Mouse (Mus musculus): ENCODE measurements around the gene V1ra8. TPM values are rescaled to one million over a fixed set of nuclear protein-coding genes. Genes with fewer than 3 reads are reported as not detected.
"Not testable (repeated sequence)": the region's sequence is repeated elsewhere in the genome, so short reads cannot be mapped to it uniquely, and the experiment has no call there.

Gene V1ra8
- not detected in 2 replicates for polyA plus RNA-seq (2016; fragmentation: Nextera tagmentation; extraction: Ambion mirVana)

- 94% methylated on average over 2 of the region's 2 CpGs for WGBS
- not testable (repeated sequence) for H3K27me3 ChIP-seq; H3K9me3 ChIP-seq; H3K4me3 ChIP-seq; H3K27ac ChIP-seq (replicated peaks); H3K36me3 ChIP-seq; ATAC-seq (ENCODE audit: low FRiP score, low read depth); H3K9ac ChIP-seq (replicated peaks); H3K4me2 ChIP-seq (replicated peaks); H3K4me1 ChIP-seq
These were observed at the start of gene V1ra8 for GRCm38 (mm10) chr6:90202493-90202892. V1ra8 (plus strand) TSS chr6:90202793.

DNA sequence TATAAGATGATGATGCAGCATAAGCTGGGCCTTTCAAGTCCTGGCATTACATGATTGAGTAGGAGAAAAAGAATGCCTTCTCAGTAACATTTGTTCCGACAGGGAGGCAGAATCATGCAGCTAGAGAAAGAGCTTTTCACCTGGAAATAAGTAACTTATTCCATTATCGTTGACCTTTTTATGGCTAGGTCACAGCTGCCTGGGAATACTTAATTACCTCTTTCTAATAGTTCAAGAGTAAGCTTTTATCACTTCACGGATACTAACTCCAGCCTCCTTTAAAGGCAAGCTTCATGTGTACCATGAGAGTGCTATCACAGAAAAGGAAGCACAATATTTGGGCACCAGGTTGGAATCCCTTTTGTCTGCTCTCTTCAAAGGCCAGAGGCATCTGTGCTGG is 42.5 kb upstream of the V1ra8 start:
- Histone ChIP-seq H3K9me3 (no peaks in the 10 kb centered on the region), H3K4me2 (replicated peaks) (no peak overlapping the region), H3K36me3 (no peaks in the 10 kb centered on the region), H3K4me3 (no peak overlapping the region), H3K27ac (replicated peaks) (no peak overlapping the region), H3K27me3 (no peaks in the 10 kb centered on the region), H3K9ac (replicated peaks) (no peak overlapping the region), H3K4me1 (no peaks in the 10 kb centered on the region)
- ATAC-seq (ENCODE audit: low FRiP score, low read depth) = no peak
- 95% methylated on average over 3 of the region's 3 CpGs for WGBS

DNA sequence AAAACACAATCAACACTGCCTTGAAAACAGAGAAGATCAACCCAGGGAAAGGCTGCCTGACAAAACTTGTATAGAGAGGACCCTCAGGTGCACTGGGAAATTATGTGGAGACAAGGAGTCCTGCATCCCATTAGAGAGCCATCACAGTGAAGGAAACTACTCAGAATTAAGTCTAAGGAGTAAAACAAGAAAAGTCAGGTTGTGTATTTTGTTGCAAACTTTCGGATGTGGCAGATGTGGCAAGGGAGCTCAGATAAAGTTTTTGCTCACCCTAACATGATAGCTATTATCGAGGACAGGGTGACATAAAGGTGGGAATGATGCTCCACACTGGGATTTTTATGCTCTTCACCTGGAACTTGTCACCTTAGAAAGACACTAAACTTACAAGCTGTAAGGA is 28.1 kb upstream of the V1ra8 start, which contains the start of gene Vmn1r52:
Gene Vmn1r52 (plus strand): TSS at position 301 of the 400 bp plus-strand sequence.
- no peak for ATAC-seq (ENCODE audit: low FRiP score, low read depth)
- Histone ChIP-seq H3K4me3 (no peak within 1 kb of the TSS), H3K27me3 (no peaks in the 10 kb centered on the region), H3K9me3 (0 out of 2 replicates have a peak, but pooled peaks cover 2% of the 10 kb centered on the region), H3K4me1 (no peaks in the 10 kb centered on the region), H3K9ac (replicated peaks) (no peak within 1 kb of the TSS), H3K27ac (replicated peaks) (no peak within 1 kb of the TSS), H3K4me2 (replicated peaks) (no peak within 1 kb of the TSS), H3K36me3 (no peaks in the 10 kb centered on the region)
- WGBS = 70% methylated on average over 2 of the region's 2 CpGs

- H3K27me3 ChIP-seq = no peaks in the 10 kb centered on the region
- no peak within 1 kb of the TSS for H3K4me2 ChIP-seq (replicated peaks)
- no peaks in the 10 kb centered on the region for H3K36me3 ChIP-seq
- no peak within 1 kb of the TSS for H3K9ac ChIP-seq (replicated peaks)
- H3K9me3 ChIP-seq = peaks cover 3% of the 10 kb centered on the region
- no peak for ATAC-seq (ENCODE audit: low FRiP score, low read depth)
- no peak within 1 kb of the TSS for H3K27ac ChIP-seq (replicated peaks)
- no peak within 1 kb of the TSS for H3K4me3 ChIP-seq
- no peaks in the 10 kb centered on the region for H3K4me1 ChIP-seq
- WGBS = 73% methylated on average over 1 of the region's 1 CpGs
These were observed 21.7 kb downstream of the V1ra8 start, which contains the start of gene Vmn1r53 for GRCm38 (mm10) chr6:90224338-90224737. Vmn1r53 (minus strand) TSS chr6:90224438.

- not testable (repeated sequence) for H3K9ac ChIP-seq (replicated peaks); H3K27me3 ChIP-seq; ATAC-seq (ENCODE audit: low FRiP score, low read depth); H3K4me2 ChIP-seq (replicated peaks); H3K27ac ChIP-seq (replicated peaks); H3K4me3 ChIP-seq; H3K36me3 ChIP-seq; H3K4me1 ChIP-seq
- WGBS = 85% methylated on average over 4 of the region's 4 CpGs
- peaks cover 15% of the 10 kb centered on the region for H3K9me3 ChIP-seq
These were observed 29.5 kb downstream of the V1ra8 start for GRCm38 (mm10) chr6:90232114-90232513.

DNA sequence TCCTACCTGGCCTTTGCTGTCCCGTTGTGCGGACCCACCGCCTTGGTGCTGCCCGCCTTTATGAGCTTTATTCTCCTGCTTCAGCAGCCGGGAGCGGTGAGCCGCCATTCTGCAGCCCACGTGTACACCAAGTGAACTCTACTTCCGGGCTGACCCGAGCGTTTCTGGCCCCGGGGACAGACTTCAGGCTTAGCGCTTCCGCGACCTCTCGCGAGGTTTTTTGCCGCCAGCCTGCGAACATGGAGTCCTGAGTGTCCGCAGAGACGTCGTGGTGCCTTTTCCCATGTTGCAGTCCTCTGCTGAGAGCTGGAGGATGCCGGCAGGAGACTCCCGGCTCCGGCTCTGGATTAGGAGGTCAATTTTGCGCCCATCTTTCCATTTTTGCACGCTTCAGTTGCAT is 30.1 kb downstream of the V1ra8 start:
- H3K27ac ChIP-seq (replicated peaks) = no peak overlapping the region
- no peak overlapping the region for H3K9ac ChIP-seq (replicated peaks)
- 62% methylated on average over 27 of the region's 27 CpGs for WGBS
- no peak overlapping the region for H3K4me2 ChIP-seq (replicated peaks)
- ATAC-seq (ENCODE audit: low FRiP score, low read depth) = no peak
- H3K9me3 ChIP-seq = peaks cover 15% of the 10 kb centered on the region
- H3K27me3 ChIP-seq = no peaks in the 10 kb centered on the region
- no peak overlapping the region for H3K4me3 ChIP-seq
- H3K4me1 ChIP-seq = no peaks in the 10 kb centered on the region
- no peaks in the 10 kb centered on the region for H3K36me3 ChIP-seq

DNA sequence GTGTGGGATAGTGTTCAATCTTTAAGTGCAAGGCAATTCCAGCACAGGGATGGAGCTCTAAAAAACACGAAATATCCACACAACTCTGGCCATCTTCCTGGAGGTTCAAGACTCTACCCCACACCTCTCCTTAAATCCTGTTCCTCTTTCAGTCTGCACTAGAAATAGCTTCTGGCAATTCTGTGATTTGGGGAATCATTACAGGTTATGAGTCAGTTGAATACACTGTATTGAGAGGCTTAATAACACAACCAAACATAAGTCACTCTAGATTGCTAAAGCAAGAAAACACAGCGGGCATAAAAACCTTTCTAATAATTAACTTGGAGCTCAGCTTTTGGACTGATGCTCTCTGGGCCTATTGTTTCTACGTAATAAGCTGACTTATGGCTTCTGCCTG is 41.4 kb downstream of the V1ra8 start:
- no peaks in the 10 kb centered on the region for H3K27me3 ChIP-seq
- no peak overlapping the region for H3K4me3 ChIP-seq
- no peak overlapping the region for H3K4me2 ChIP-seq (replicated peaks)
- H3K9me3 ChIP-seq = no peaks in the 10 kb centered on the region
- H3K27ac ChIP-seq (replicated peaks) = no peak overlapping the region
- no peak for ATAC-seq (ENCODE audit: low FRiP score, low read depth)
- no peaks in the 10 kb centered on the region for H3K36me3 ChIP-seq
- WGBS = 83% methylated on average over 3 of the region's 3 CpGs
- no peaks in the 10 kb centered on the region for H3K4me1 ChIP-seq
- H3K9ac ChIP-seq (replicated peaks) = no peak overlapping the region

- Histone ChIP-seq H3K36me3 (no peaks in the 10 kb centered on the region), H3K4me1 (no peaks in the 10 kb centered on the region), H3K27me3 (no peaks in the 10 kb centered on the region), H3K27ac (replicated peaks) (no peak within 1 kb of the TSS), H3K9ac (replicated peaks) (no peak within 1 kb of the TSS), H3K9me3 (no peaks in the 10 kb centered on the region), H3K4me2 (replicated peaks) (no peak within 1 kb of the TSS), H3K4me3 (no peak within 1 kb of the TSS)
- WGBS = 76% methylated on average over 1 of the region's 1 CpGs
- ATAC-seq (ENCODE audit: low FRiP score, low read depth) = no peak
These were observed 43.4 kb downstream of the V1ra8 start, which contains the start of gene Vmn1r54 for GRCm38 (mm10) chr6:90246000-90246399. Vmn1r54 (plus strand) TSS chr6:90246300.

Other genes starting within 250 kb of the V1ra8 start
- gene Vmn1r46, start 233.5 kb upstream of the V1ra8 start, polyA plus RNA-seq (2016; fragmentation: Nextera tagmentation; extraction: Ambion mirVana) = not detected in 2 replicates
- gene Vmn1r47, start 186.6 kb upstream of the V1ra8 start, polyA plus RNA-seq (2016; fragmentation: Nextera tagmentation; extraction: Ambion mirVana) = not detected in 2 replicates
- not detected in 2 replicates for gene Vmn1r48, start 166.0 kb upstream of the V1ra8 start, polyA plus RNA-seq (2016; fragmentation: Nextera tagmentation; extraction: Ambion mirVana)
- not detected in 2 replicates for gene Vmn1r49, start 124.3 kb upstream of the V1ra8 start, polyA plus RNA-seq (2016; fragmentation: Nextera tagmentation; extraction: Ambion mirVana)
- not detected in 2 replicates for gene Vmn1r50, start 101.4 kb upstream of the V1ra8 start, polyA plus RNA-seq (2016; fragmentation: Nextera tagmentation; extraction: Ambion mirVana)
- not detected in 2 replicates for gene Vmn1r51, start 80.2 kb upstream of the V1ra8 start, polyA plus RNA-seq (2016; fragmentation: Nextera tagmentation; extraction: Ambion mirVana)
- gene Vmn1r52, start 28.0 kb upstream of the V1ra8 start, polyA plus RNA-seq (2016; fragmentation: Nextera tagmentation; extraction: Ambion mirVana) = not detected in 2 replicates
- not detected in 2 replicates for gene Vmn1r53, start 21.6 kb downstream of the V1ra8 start, polyA plus RNA-seq (2016; fragmentation: Nextera tagmentation; extraction: Ambion mirVana)
- not detected in 2 replicates for gene Vmn1r54, start 43.5 kb downstream of the V1ra8 start, polyA plus RNA-seq (2016; fragmentation: Nextera tagmentation; extraction: Ambion mirVana)
- not detected in 2 replicates for gene BC048671, start 98.4 kb downstream of the V1ra8 start, polyA plus RNA-seq (2016; fragmentation: Nextera tagmentation; extraction: Ambion mirVana)
- gene Chst13, start 122.4 kb downstream of the V1ra8 start, polyA plus RNA-seq (2016; fragmentation: Nextera tagmentation; extraction: Ambion mirVana) = not detected in 2 replicates
- gene Uroc1, start 130.5 kb downstream of the V1ra8 start, polyA plus RNA-seq (2016; fragmentation: Nextera tagmentation; extraction: Ambion mirVana) = not detected in 2 replicates
- gene Zxdc, start 166.7 kb downstream of the V1ra8 start, polyA plus RNA-seq (2016; fragmentation: Nextera tagmentation; extraction: Ambion mirVana) = 14.1 and 16.2 TPM in 2 replicates
- 3.5 and 4.3 TPM in 2 replicates for gene Cfap100, start 226.0 kb downstream of the V1ra8 start, polyA plus RNA-seq (2016; fragmentation: Nextera tagmentation; extraction: Ambion mirVana)

Measured in midbrain, embryonic 12.5 days (tissue).